Mouse (Mus musculus) lung, adult 2 months (tissue): Measurements from ENCODE around the gene Zfp984.

Source experiments
- CTCF ChIP-seq: fragments of 200-500 bp; IDR thresholded peaks from 2 replicates; pipeline ENCODE4 v1.5.1; 2011; ENCODE audit warnings: mild to moderate bottlenecking, low read length, control low read depth; ENCODE audit not compliant: insufficient read depth
- POLR2A ChIP-seq: fragments of 200-500 bp; IDR thresholded peaks from 2 replicates; pipeline ENCODE4 v1.6.1; 2011; ENCODE audit warnings: low read depth, mild to moderate bottlenecking, control low read depth, low read length, borderline replicate concordance; ENCODE audit errors: extremely low read depth

DNA sequence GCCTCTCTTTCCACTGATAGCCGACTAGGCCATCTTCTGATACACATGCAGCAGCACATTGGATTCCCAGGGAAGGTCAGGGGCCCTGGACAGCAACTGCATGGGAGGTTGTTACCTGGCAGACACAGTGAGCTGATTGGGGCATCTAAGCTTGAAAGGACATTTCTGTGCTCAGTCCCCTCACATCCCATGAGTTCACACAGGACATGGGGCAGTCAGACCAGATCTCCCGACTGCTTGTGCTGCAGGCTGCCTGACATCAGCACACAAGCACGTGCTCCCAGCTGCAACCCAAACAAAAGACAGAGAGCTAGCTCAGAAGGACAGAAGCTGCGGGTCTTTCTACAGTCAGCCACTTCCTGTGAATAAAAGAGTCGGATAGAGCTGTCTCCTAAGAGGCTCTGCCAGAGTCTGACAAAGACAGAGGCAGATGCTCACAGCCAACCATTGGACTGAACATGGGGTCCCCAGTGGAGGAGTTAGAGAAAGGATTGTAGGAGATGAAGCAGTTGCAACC lies 3.7 kb upstream of the Zfp984 start:
- no peak for TF ChIP-seq POLR2A
- TF ChIP-seq CTCF = no peak
